Mouse (Mus musculus): ENCODE data around the gene Ugt1a1.

- no peak for TF ChIP-seq EP300 (IDR thresholded peaks at IDR 0.05; ENCODE audit: low read depth)
- TF ChIP-seq CTCF (IDR thresholded peaks at IDR 0.05; ENCODE audit: low read depth), result no peak
Observed at GRCm38 (mm10) chr1:88165711-88166110, 46.0 kb upstream of the Ugt1a1 start, which contains the start of gene Ugt1a5.

All from liver, embryonic 14.5 days (tissue).